Mouse (Mus musculus): ENCODE results near the gene Iqschfp. TPM values are rescaled to one million over a fixed set of nuclear protein-coding genes. Genes with fewer than 3 reads are reported as not detected.

The Iqschfp gene
- polyA plus RNA-seq, 1 experiment, result not detected

DNA sequence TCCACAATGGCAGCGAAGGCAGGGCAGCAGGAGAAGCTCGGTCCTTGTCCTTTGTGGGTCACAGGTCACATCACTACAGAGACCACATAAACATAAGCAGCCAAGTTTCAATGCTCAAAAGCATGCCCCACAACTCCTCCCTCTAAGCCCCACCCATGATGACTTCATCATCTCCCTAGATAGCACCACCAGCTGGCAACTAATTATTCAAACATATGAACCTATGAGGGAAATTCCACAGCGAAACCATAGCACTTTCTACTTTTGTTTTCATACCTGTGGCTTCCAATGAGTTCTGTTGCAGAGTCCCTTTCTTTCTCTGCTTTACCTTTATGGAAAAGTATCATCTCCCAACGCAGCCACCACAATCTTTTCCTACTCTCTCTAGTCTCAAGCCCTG is 443.5 kb downstream of the Iqschfp start:
- DNase-seq (ENCODE audit: low read depth), result no peak

- DNase-seq (ENCODE audit: low read depth), result no peak
These were observed 458.6 kb downstream of the Iqschfp start for GRCm38 (mm10) chr3:68350624-68351023.

GRCm38 (mm10) chr3:68351461-68351860 is 459.4 kb downstream of the Iqschfp start:
- no peak for DNase-seq (ENCODE audit: low read depth)

DNA sequence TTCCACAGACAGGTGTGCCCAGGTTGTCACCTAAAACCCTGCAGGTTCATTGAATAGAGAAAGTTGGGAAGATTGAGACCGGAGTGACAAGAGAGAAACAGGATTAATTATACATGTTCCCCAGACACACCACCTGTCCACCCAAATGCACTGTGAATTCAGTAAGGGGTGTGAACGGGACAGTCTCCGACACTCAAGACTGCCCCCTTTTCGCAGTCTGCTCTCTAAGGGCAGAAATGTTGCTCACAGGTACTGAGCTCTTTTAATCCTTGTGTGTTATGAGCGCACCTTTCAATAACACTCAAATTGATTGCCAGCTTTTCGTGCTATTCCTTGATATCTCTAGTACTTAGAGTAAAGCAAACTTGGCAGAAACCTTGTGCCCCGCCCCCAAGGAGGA is 460.9 kb downstream of the Iqschfp start:
- DNase-seq (ENCODE audit: low read depth), result no peak

GRCm38 (mm10) chr3:68353492-68353891 is 461.5 kb downstream of the Iqschfp start:
- DNase-seq (ENCODE audit: low read depth), result peak; percentile 17

DNA sequence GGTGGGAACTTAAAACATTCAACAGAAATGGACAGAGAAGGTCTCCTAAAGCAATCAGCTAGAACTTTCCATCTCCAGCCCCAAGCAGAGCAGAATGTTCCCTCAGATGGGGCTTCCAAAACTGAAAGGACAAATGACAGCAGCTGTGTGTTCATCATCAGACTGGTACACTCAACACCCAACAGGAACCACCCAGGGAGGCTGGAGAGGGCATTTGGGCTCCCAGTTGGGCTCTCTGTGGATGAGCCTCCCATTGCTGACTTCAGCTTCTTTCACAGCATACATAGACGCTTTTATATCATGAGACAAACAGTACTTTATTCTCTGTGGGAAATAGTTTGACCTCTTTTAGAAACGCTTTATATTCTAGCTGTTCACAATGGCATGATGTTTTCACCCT is 464.5 kb downstream of the Iqschfp start:
- no peak for DNase-seq (ENCODE audit: low read depth)

- DNase-seq (ENCODE audit: low read depth), result no peak
These were observed 476.0 kb downstream of the Iqschfp start for GRCm38 (mm10) chr3:68368029-68368428.

DNA sequence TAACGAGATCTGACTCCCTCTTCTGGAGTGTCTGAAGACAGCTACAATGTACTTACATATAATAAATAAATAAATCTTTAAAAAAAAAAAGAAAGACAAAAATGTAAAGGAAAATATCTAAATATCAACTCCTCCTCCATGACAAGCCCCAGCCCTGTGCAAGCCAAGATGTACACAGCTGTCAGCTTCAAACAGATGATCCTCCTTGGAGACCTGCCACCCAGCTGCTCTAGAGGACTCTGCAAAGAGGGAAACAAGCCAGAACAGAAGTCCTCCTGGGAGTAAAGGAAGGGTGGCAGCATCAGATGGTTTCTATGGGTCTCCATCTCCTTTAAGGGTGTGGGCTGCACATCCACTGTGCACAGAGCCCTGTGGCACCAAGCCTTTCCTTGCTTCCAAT is 480.9 kb downstream of the Iqschfp start:
- DNase-seq (ENCODE audit: low read depth), result no peak

GRCm38 (mm10) chr3:68375100-68375508 is 483.1 kb downstream of the Iqschfp start:
- no peak for DNase-seq (ENCODE audit: low read depth)

- no peak for DNase-seq (ENCODE audit: low read depth)
These were observed 485.6 kb downstream of the Iqschfp start for GRCm38 (mm10) chr3:68377452-68378198.

- DNase-seq (ENCODE audit: low read depth), result no peak
These were observed 486.8 kb downstream of the Iqschfp start for GRCm38 (mm10) chr3:68378799-68379198.

DNA sequence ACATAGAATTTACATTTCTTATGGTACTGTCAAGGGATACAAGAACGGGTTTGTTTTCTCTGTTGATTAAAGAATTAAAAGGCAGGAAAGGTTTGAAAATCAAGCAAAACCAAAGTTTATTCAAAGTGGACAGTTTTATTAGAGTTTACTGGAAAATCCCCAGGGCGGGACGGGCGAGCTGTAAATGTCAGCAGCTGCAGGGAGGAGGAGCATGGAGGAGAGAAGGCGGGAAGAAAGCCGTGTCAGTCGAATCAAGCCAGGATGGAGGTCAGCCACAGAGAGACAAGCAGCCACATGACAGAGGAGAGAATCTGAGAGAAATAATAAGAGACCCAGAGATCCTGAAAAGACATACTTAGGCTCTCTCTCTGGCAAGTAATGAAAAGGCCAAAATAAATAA is 487.2 kb downstream of the Iqschfp start:
- no peak for DNase-seq (ENCODE audit: low read depth)

DNA sequence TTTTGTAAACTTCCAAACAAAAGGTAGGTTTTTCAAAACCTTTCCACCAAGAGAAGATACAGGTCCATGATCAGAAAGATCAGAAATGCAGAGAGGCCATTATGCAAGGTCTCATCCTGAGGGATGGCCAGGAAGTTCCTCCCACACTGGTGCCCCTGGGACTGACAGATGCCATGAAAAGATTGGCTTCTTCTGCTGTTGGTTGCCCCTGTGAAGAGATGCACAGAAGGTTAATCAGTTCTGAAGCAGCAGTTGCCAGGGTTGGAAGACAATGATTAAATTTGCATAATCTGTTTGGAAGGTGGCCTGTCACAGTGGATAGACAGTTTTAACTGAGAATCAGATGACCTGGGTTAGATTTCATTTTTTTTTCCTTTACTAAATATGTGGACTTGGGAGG is 491.6 kb downstream of the Iqschfp start:
- no peak for DNase-seq (ENCODE audit: low read depth)

DNA sequence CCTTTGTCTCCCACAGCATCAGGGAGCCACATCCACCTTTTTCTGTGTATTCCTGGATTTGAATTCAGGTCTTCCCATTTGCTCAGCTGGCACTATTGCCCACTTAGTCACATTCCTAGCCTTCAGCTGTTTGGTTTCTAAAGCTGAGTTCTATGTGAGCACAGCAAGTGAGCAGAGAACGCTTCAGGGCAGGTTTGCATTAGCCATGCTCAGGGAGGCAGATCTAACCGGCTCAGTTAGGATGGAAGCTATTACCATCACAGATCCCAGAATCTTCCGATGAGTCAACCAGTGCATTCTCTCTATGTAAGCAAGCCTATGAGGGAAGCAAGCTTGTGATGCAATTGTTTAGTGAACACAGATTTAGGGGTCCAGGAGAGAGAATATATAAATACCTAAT is 493.5 kb downstream of the Iqschfp start:
- DNase-seq (ENCODE audit: low read depth), result no peak

- no peak for DNase-seq (ENCODE audit: low read depth)
These were observed 496.0 kb downstream of the Iqschfp start for GRCm38 (mm10) chr3:68388023-68388422.

GRCm38 (mm10) chr3:68393578-68393977 is 501.5 kb downstream of the Iqschfp start:
- no peak for DNase-seq (ENCODE audit: low read depth)

GRCm38 (mm10) chr3:68398691-68399090 is 506.7 kb downstream of the Iqschfp start:
- no peak for DNase-seq (ENCODE audit: low read depth)

- DNase-seq (ENCODE audit: low read depth), result no peak
These were observed 508.1 kb downstream of the Iqschfp start for GRCm38 (mm10) chr3:68400121-68400520.

DNA sequence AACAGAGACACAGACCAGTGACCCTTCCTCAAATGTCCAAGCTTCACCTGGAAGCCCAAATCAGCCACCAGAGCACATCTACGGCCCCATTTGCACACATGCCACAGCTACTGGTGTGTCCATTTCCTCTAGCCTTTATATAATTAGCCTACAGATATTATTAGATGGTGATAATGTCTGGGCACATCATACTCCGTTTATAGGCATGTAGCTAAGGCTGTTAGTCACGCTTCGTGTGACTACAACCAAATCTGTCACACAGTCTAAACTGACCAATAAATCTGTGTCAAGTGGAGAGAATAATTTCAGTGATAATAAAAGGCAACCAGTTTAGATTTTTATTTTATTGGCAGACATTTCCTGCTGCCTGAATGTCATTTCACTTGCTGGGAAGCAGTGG is 511.3 kb downstream of the Iqschfp start:
- no peak for DNase-seq (ENCODE audit: low read depth)

DNA sequence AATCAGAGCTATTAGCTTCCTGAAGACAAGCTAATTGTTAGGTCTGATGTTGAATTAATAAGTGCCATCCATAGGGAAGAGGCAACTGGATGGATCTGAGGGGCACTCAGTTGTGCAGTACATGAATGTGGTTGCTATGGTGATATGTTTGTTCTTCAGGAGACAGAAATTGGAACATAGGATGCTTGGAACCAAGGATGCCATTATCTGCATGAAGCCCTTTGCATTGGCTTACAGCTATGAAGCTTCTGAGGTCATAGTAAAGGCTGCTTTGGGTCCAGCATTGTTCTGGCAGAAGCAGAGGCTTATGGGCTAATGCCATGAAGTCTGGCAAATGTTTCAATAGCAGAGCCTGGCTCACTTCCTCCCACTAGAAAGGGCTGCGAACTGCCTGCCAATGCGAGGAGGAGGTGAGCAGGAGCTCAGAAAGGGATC is 511.8 kb downstream of the Iqschfp start:
- no peak for DNase-seq (ENCODE audit: low read depth)

GRCm38 (mm10) chr3:68405724-68406123 is 513.7 kb downstream of the Iqschfp start:
- no peak for DNase-seq (ENCODE audit: low read depth)

GRCm38 (mm10) chr3:68412262-68412661 is 520.2 kb downstream of the Iqschfp start:
- no peak for DNase-seq (ENCODE audit: low read depth)

GRCm38 (mm10) chr3:68419792-68420191 is 527.8 kb downstream of the Iqschfp start:
- no peak for DNase-seq (ENCODE audit: low read depth)

DNA sequence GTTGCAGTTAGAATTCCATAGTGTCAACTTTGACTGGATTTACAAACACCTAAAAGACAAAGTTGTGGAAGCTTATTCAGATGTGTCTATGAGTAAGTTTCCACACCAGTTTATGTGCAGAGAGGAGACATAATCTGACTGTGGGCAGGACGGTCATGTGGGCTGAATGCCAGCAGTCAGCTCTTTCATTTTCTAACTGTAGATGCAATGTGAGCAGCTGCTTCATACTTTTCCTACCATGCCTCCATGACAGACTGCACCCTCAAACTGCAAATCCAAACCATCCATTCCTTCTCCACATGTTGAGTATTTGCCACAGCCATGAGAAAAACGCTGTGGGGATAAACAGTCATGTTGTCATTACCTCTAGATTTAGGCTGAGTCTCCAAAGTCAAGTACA is 528.9 kb downstream of the Iqschfp start:
- no peak for DNase-seq (ENCODE audit: low read depth)

All from gonadal fat pad, adult 2 months (tissue).